Mouse (Mus musculus): ENCODE results near the gene Aldh3a2.
"Not testable (repeated sequence)": the region's sequence is repeated elsewhere in the genome, so short reads cannot be mapped to it uniquely, and the experiment has no call there.

Aldh3a2 gene

GRCm38 (mm10) chr11:61266551-61267533 lies at the start of gene Aldh3a2:
Aldh3a2 (minus strand) TSS chr11:61267464.
- peak; percentile 94 to 95 for DNase-seq (ENCODE audit: low spot score in 2 of 2)

- no peak for DNase-seq (ENCODE audit: low spot score in 2 of 2)
Measured at GRCm38 (mm10) chr11:61316864-61317263, 49.6 kb upstream of the Aldh3a2 start.

- no peak for DNase-seq (ENCODE audit: low spot score in 2 of 2)
Measured at GRCm38 (mm10) chr11:61310321-61310720, 43.1 kb upstream of the Aldh3a2 start.

- no peak for DNase-seq (ENCODE audit: low spot score in 2 of 2)
Measured at GRCm38 (mm10) chr11:61309831-61310230, 42.6 kb upstream of the Aldh3a2 start.

- DNase-seq (ENCODE audit: low spot score in 2 of 2) = no peak
Measured at GRCm38 (mm10) chr11:61307795-61308194, 40.5 kb upstream of the Aldh3a2 start.

GRCm38 (mm10) chr11:61305377-61305776 lies 38.1 kb upstream of the Aldh3a2 start:
- peak; percentile 39 to 65 for DNase-seq (ENCODE audit: low spot score in 2 of 2)

GRCm38 (mm10) chr11:61304535-61304934 lies 37.3 kb upstream of the Aldh3a2 start:
- DNase-seq (ENCODE audit: low spot score in 2 of 2) = not testable (repeated sequence)

GRCm38 (mm10) chr11:61300716-61301392 lies 33.6 kb upstream of the Aldh3a2 start:
- DNase-seq (ENCODE audit: low spot score in 2 of 2) = no peak

GRCm38 (mm10) chr11:61300205-61300604 lies 32.9 kb upstream of the Aldh3a2 start:
- DNase-seq (ENCODE audit: low spot score in 2 of 2) = no peak

- no peak for DNase-seq (ENCODE audit: low spot score in 2 of 2)
Measured at GRCm38 (mm10) chr11:61297901-61298300, 30.6 kb upstream of the Aldh3a2 start.

- no peak for DNase-seq (ENCODE audit: low spot score in 2 of 2)
Measured at GRCm38 (mm10) chr11:61297326-61297725, 30.1 kb upstream of the Aldh3a2 start.

- no peak for DNase-seq (ENCODE audit: low spot score in 2 of 2)
Measured at GRCm38 (mm10) chr11:61296556-61296955, 29.3 kb upstream of the Aldh3a2 start.

GRCm38 (mm10) chr11:61295556-61295955 lies 28.3 kb upstream of the Aldh3a2 start:
- DNase-seq (ENCODE audit: low spot score in 2 of 2) = no peak

- no peak for DNase-seq (ENCODE audit: low spot score in 2 of 2)
Measured at GRCm38 (mm10) chr11:61294431-61294830, 27.2 kb upstream of the Aldh3a2 start.

- DNase-seq (ENCODE audit: low spot score in 2 of 2) = no peak
Measured at GRCm38 (mm10) chr11:61293251-61293650, 26.0 kb upstream of the Aldh3a2 start.

- DNase-seq (ENCODE audit: low spot score in 2 of 2) = no peak
Measured at GRCm38 (mm10) chr11:61284323-61284722, 17.1 kb upstream of the Aldh3a2 start.

GRCm38 (mm10) chr11:61283414-61284049 lies 16.3 kb upstream of the Aldh3a2 start:
- no peak for DNase-seq (ENCODE audit: low spot score in 2 of 2)

- DNase-seq (ENCODE audit: low spot score in 2 of 2) = no peak
Measured at GRCm38 (mm10) chr11:61278445-61279077, 11.3 kb upstream of the Aldh3a2 start.

GRCm38 (mm10) chr11:61277937-61278336 lies 10.7 kb upstream of the Aldh3a2 start:
- DNase-seq (ENCODE audit: low spot score in 2 of 2) = no peak

- no peak for DNase-seq (ENCODE audit: low spot score in 2 of 2)
Measured at GRCm38 (mm10) chr11:61276482-61276881, 9.2 kb upstream of the Aldh3a2 start.

GRCm38 (mm10) chr11:61275106-61275505 lies 7.8 kb upstream of the Aldh3a2 start:
- DNase-seq (ENCODE audit: low spot score in 2 of 2) = no peak

GRCm38 (mm10) chr11:61274421-61274820 lies 7.2 kb upstream of the Aldh3a2 start:
- no peak for DNase-seq (ENCODE audit: low spot score in 2 of 2)
